Mouse (Mus musculus) heart, embryonic 14.5 days (tissue): ENCODE data around the gene Cox6b2. TPM values are rescaled to one million over a fixed set of nuclear protein-coding genes. Genes with fewer than 3 reads are reported as not detected.

Experiments
- ATAC-seq: fragments of 200-750 bp; cut with Nextera tagmentation; 2 replicates; pipeline ENCODE4 v1.8.0; 2017; ENCODE audit warnings: low read depth, moderate TSS enrichment; ENCODE audit not compliant: insufficient number of reproducible peaks, insufficient read depth, low FRiP score
- H3K27ac ChIP-seq, 2 experiments: fragments of 200-500 bp in 1 of 2; fragments of 300-500 bp in 1 of 2; sonication (generic) in 1 of 2; replicated peaks in 1 of 2; 2 replicates each; pipeline ENCODE4 v1.5.1; 2012 to 2014; ENCODE audit warnings: low read depth in 2 of 2, low read length in 2 of 2, control low read depth in 1 of 2, mild to moderate bottlenecking in 1 of 2, mixed read lengths in 1 of 2; ENCODE audit not compliant: control insufficient read depth in 1 of 2, insufficient read depth in 1 of 2
- H3K27me3 ChIP-seq: fragments of 300-500 bp; sonication (generic); 2 replicates; pipeline ENCODE4 v1.6.1; 2014; ENCODE audit warnings: mild to moderate bottlenecking, low read length, control low read depth; ENCODE audit not compliant: control insufficient read depth, insufficient read depth
- H3K36me3 ChIP-seq: fragments of 300-500 bp; sonication (generic); 2 replicates; pipeline ENCODE4 v1.6.1; 2014; ENCODE audit warnings: mild to moderate bottlenecking, control low read depth, low read length, mixed read lengths; ENCODE audit not compliant: control insufficient read depth, insufficient read depth
- H3K4me1 ChIP-seq, 2 experiments: fragments of 200-500 bp in 1 of 2; fragments of 300-500 bp in 1 of 2; sonication (generic) in 1 of 2; 2 replicates each; pipeline ENCODE4 v1.6.1; 2012 to 2014; ENCODE audit warnings: low read length in 2 of 2, control low read depth in 1 of 2, mixed read lengths in 1 of 2; ENCODE audit not compliant: control insufficient read depth in 2 of 2, insufficient read depth in 2 of 2
- H3K4me2 ChIP-seq: fragments of 300-500 bp; sonication (generic); 2 replicates; pipeline ENCODE4 v1.6.1; 2014; ENCODE audit warnings: mild to moderate bottlenecking, low read length
- H3K4me3 ChIP-seq, 2 experiments: fragments of 200-500 bp in 1 of 2; fragments of 300-500 bp in 1 of 2; sonication (generic) in 1 of 2; 2 replicates each; pipeline ENCODE4 v1.5.1; 2012 to 2014; ENCODE audit warnings: low read length in 2 of 2, mild to moderate bottlenecking in 2 of 2, control low read depth in 1 of 2, low read depth in 1 of 2, moderate library complexity in 1 of 2; ENCODE audit not compliant: control insufficient read depth in 1 of 2, insufficient read depth in 1 of 2
- H3K9ac ChIP-seq: fragments of 300-500 bp; sonication (generic); 2 replicates; pipeline ENCODE4 v1.6.1; 2014; ENCODE audit warnings: mild to moderate bottlenecking, low read length
- H3K9me3 ChIP-seq: fragments of 300-500 bp; sonication (generic); 2 replicates; pipeline ENCODE4 v1.6.1; 2016; ENCODE audit warnings: low read length, control low read depth; ENCODE audit not compliant: control insufficient read depth
- WGBS: fragments of 180-500 bp; shearing (Covaris S2); extraction: QIAGEN DNeasy Blood & Tissue Kit; methylation state at CpG from one replicate; pipeline ENCODE4 v1.1.7; 2014; 5-methylcytosine and 5-hydroxymethylcytosine counted together
- polyA plus RNA-seq: library from polyadenylated mRNA; unstranded; fragments of >200 nt; fragmentation: Nextera tagmentation; extraction: Ambion mirVana; gene quantifications from 2 replicates; pipeline ENCODE4 v1.2.1, GENCODE M21; 2014

Cox6b2 gene
- polyA plus RNA-seq, 1 experiment from 2014 or later: 30.6 TPM

DNA sequence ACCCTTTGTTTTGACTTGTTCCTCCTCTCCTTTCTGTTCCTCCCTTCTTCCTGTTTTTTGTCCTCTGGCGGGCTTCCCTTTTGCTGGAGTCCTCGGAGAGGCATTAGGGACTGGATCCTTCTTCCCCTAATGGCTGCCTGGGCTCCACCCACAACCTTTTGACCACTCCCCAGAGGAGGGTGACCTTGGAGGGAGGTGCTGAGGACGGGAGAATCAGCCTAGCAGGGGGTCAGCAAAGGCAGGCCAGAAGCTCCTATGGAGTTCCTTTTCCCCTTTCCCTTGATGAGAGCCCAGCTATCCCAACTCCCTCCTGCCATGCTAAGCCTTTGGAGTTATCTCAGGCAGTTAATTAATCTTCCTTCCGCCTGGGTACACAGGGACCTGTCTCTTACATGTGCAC is 11.7 kb downstream of the Cox6b2 start:
- no peak for ATAC-seq
- H3K4me3 ChIP-seq: peak overlapping the region; percentile 81 to 85
- 7% methylated on average over 4 of the region's 4 CpGs for WGBS

DNA sequence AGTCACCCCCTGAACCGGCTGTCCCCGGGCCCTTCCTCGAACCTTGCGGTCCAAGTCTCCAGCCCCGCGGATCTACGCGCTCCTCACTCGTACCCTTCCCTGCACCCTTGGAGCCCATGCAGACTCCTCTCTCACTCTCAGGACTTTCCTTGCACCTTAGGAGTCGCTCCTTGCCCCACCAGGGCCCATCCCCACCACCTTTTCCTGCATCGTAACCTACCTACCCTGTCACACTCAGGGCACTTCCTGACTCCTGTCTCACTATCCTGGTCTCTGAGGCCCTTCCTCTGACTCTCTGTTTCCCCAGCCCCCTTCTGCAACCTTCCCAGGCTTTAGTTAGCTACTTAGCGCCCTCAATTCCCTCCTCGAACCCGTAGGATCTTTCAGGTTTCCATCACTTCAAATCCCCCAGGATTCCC is 12.6 kb downstream of the Cox6b2 start:
- WGBS: 0% methylated on average over 11 of the region's 14 CpGs
- ATAC-seq: peak; percentile 2; the same call in 1 of the 2 replicates
- Histone ChIP-seq H3K27me3 (no peaks in the 10 kb centered on the region), H3K9me3 (no peaks in the 10 kb centered on the region), H3K9ac (peak overlapping the region; percentile 91), H3K27ac (peak overlapping the region; percentile 92 to 93), H3K4me2 (peak overlapping the region; percentile 72), H3K4me3 (peak overlapping the region; percentile 81 to 85), H3K4me1 (peaks cover 12 to 24% of the 10 kb centered on the region in 2 experiments), H3K36me3 (peaks cover 31% of the 10 kb centered on the region)

More for the DNA sequence above, 11.7 kb downstream of the Cox6b2 start:
- Histone ChIP-seq H3K27me3 (no peaks in the 10 kb centered on the region), H3K4me2 (peak overlapping the region; percentile 72), H3K9ac (peak overlapping the region; percentile 91), H3K9me3 (no peaks in the 10 kb centered on the region), H3K4me1 (peaks cover 12 to 24% of the 10 kb centered on the region in 2 experiments), H3K27ac (peak overlapping the region; percentile 92 to 93), H3K36me3 (peaks cover 40% of the 10 kb centered on the region)

- H3K4me2 ChIP-seq: peak within 1 kb of the TSS; percentile 72
- peak within 1 kb of the TSS; percentile 92 to 93 for H3K27ac ChIP-seq
- peaks cover 26% of the 10 kb centered on the region for H3K36me3 ChIP-seq
- no peaks in the 10 kb centered on the region for H3K9me3 ChIP-seq
- H3K4me1 ChIP-seq: peaks cover 12 to 24% of the 10 kb centered on the region in 2 experiments
- peak within 1 kb of the TSS; percentile 81 to 85 for H3K4me3 ChIP-seq
- H3K9ac ChIP-seq: peak within 1 kb of the TSS; percentile 91
- H3K27me3 ChIP-seq: no peaks in the 10 kb centered on the region
- peak; percentile 96 for ATAC-seq
- under 1% methylated on average over 35 of the region's 44 CpGs for WGBS
Measured at GRCm38 (mm10) chr7:4739544-4740275, 13.2 kb downstream of the Cox6b2 start, which contains the start of gene Kmt5c. Gene Kmt5c, plus strand, starts transcription at chr7:4740115.

DNA sequence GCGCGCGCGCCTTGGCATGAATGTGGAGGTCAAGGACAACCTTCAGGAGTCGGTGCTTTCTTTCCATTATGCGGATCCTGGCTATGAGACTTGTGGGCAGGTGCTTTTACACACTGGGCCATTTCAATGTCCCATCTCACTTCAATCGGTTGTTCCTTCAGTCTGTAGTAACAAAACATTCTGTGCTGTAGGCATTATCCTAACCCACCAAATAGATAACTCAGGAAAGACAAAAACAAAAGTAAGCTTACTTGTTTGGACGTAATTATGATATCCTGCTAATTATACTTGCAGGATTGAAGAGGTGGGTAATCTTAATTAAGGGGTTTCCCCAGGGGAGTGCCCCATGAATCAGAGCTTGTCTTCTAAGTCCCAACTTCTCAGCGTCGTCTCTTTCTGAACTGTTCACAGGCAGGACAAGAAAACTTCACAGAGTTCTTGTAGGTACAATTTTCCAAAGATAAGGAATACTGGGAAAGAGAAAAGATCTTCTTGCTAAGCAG is 13.8 kb downstream of the Cox6b2 start:
- Histone ChIP-seq H3K4me2 (peak overlapping the region; percentile 69), H3K36me3 (peaks cover 20% of the 10 kb centered on the region), H3K9me3 (no peaks in the 10 kb centered on the region), H3K27me3 (no peaks in the 10 kb centered on the region), H3K4me3 (peak overlapping the region; percentile 39 to 46), H3K4me1 (peaks cover 12 to 24% of the 10 kb centered on the region in 2 experiments), H3K9ac (peak overlapping the region; percentile 49), H3K27ac (peak overlapping the region; percentile 68 to 71)
- WGBS: 52% methylated on average over 10 of the region's 10 CpGs
- ATAC-seq: no peak

GRCm38 (mm10) chr7:4732968-4733392 is 19.9 kb downstream of the Cox6b2 start:
- Histone ChIP-seq H3K9ac (no peak overlapping the region), H3K4me1 (no peaks in the 10 kb centered on the region), H3K27me3 (no peaks in the 10 kb centered on the region), H3K9me3 (no peaks in the 10 kb centered on the region), H3K4me3 (no peak overlapping the region), H3K4me2 (no peak overlapping the region), H3K36me3 (no peaks in the 10 kb centered on the region), H3K27ac (no peak overlapping the region)
- no peak for ATAC-seq
- 51% methylated on average over 6 of the region's 6 CpGs for WGBS

DNA sequence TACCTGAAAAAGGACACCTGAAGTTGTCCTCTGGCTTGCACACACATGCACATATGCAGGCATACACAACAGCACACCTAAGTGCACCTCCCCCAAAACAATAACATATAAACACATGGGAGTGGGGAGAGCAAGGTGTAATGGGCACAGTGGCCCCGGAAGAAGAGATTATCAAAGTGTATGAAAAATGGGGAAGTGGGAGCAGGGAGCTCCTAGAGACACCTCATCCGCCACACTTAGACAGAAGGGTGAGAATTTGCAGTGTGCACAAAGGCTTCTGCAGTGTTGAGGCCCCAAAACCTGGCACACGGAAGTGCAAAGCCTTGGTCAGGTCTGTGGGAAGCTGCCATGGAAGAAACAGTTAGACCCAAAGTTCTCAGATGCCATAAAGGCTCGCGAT is 21.8 kb downstream of the Cox6b2 start:
- no peaks in the 10 kb centered on the region for H3K36me3 ChIP-seq
- no peaks in the 10 kb centered on the region for H3K4me1 ChIP-seq
- no peaks in the 10 kb centered on the region for H3K27me3 ChIP-seq
- no peaks in the 10 kb centered on the region for H3K9me3 ChIP-seq
- no peak overlapping the region for H3K4me3 ChIP-seq
- H3K9ac ChIP-seq: no peak overlapping the region
- no peak overlapping the region for H3K4me2 ChIP-seq
- no peak overlapping the region for H3K27ac ChIP-seq
- WGBS: 68% methylated on average over 5 of the region's 5 CpGs
- no peak for ATAC-seq

- WGBS: 63% methylated on average over 7 of the region's 7 CpGs
- no peak within 1 kb of the TSS for H3K4me2 ChIP-seq
Measured at GRCm38 (mm10) chr7:4725169-4725568, 27.7 kb downstream of the Cox6b2 start, which contains the start of gene Tmem150b. Gene Tmem150b, minus strand, starts transcription at chr7:4725249.

More at GRCm38 (mm10) chr7:4725169-4725568, 27.7 kb downstream of the Cox6b2 start, which contains the start of gene Tmem150b:
- Histone ChIP-seq H3K9me3 (no peaks in the 10 kb centered on the region), H3K36me3 (no peaks in the 10 kb centered on the region), H3K27me3 (no peaks in the 10 kb centered on the region), H3K4me3 (no peak within 1 kb of the TSS), H3K27ac (no peak within 1 kb of the TSS), H3K9ac (no peak within 1 kb of the TSS), H3K4me1 (no peaks in the 10 kb centered on the region)
- ATAC-seq: no peak
